Mouse (Mus musculus) neural tube, embryonic 13.5 days (tissue): Measurements from ENCODE around the gene Sdc4. TPM values are rescaled to one million over a fixed set of nuclear protein-coding genes. Genes with fewer than 3 reads are reported as not detected.

Experiments used
- ATAC-seq: fragments of 200-750 bp; cut with Nextera tagmentation; 2 replicates; pipeline ENCODE4 v1.8.0; 2017; ENCODE audit warnings: low read depth, mild to moderate bottlenecking, moderate TSS enrichment, moderate library complexity
- H3K27ac ChIP-seq: fragments of 300-500 bp; sonication (generic); replicated peaks from 2 replicates; pipeline ENCODE4 v1.5.1; 2015; ENCODE audit warnings: moderate library complexity, mild to moderate bottlenecking, inconsistent platforms
- H3K27me3 ChIP-seq: fragments of 300-500 bp; sonication (generic); 2 replicates; pipeline ENCODE4 v1.6.1; 2015; ENCODE audit warnings: mild to moderate bottlenecking, inconsistent platforms
- H3K36me3 ChIP-seq: fragments of 300-500 bp; sonication (generic); 2 replicates; pipeline ENCODE4 v1.6.1; 2015; ENCODE audit warnings: mild to moderate bottlenecking, inconsistent platforms
- H3K4me1 ChIP-seq: fragments of 300-500 bp; sonication (generic); replicated peaks from 2 replicates; pipeline ENCODE4 v1.6.1; 2015; ENCODE audit warnings: inconsistent platforms
- H3K4me2 ChIP-seq: fragments of 300-500 bp; sonication (generic); 2 replicates; pipeline ENCODE4 v1.6.1; 2015; ENCODE audit warnings: inconsistent platforms, mild to moderate bottlenecking, moderate library complexity
- H3K4me3 ChIP-seq: fragments of 300-500 bp; sonication (generic); 2 replicates; pipeline ENCODE4 v1.5.1; 2015; ENCODE audit warnings: mild to moderate bottlenecking, inconsistent platforms
- H3K9ac ChIP-seq: fragments of 300-500 bp; sonication (generic); 2 replicates; pipeline ENCODE4 v1.6.1; 2015; ENCODE audit warnings: moderate library complexity, mild to moderate bottlenecking, inconsistent platforms
- H3K9me3 ChIP-seq: fragments of 300-500 bp; sonication (generic); 2 replicates; pipeline ENCODE4 v1.6.1; 2016; ENCODE audit warnings: inconsistent platforms
- WGBS: fragments of 180-500 bp; shearing (Covaris S2); methylation state at CpG from one replicate; pipeline ENCODE4 v1.1.7; 2015; 5-methylcytosine and 5-hydroxymethylcytosine counted together
- polyA plus RNA-seq: library from polyadenylated mRNA; unstranded; fragments of >200 nt; fragmentation: Nextera tagmentation; extraction: Ambion mirVana; gene quantifications from 2 replicates; pipeline ENCODE4 v1.2.1, GENCODE M21; 2015

The Sdc4 gene
- polyA plus RNA-seq, 1 experiment from 2014 or later, result 9.4 TPM

- no peaks in the 10 kb centered on the region for H3K9me3 ChIP-seq
Measured at GRCm38 (mm10) chr2:164436215-164436913, 7.3 kb downstream of the Sdc4 start.

DNA sequence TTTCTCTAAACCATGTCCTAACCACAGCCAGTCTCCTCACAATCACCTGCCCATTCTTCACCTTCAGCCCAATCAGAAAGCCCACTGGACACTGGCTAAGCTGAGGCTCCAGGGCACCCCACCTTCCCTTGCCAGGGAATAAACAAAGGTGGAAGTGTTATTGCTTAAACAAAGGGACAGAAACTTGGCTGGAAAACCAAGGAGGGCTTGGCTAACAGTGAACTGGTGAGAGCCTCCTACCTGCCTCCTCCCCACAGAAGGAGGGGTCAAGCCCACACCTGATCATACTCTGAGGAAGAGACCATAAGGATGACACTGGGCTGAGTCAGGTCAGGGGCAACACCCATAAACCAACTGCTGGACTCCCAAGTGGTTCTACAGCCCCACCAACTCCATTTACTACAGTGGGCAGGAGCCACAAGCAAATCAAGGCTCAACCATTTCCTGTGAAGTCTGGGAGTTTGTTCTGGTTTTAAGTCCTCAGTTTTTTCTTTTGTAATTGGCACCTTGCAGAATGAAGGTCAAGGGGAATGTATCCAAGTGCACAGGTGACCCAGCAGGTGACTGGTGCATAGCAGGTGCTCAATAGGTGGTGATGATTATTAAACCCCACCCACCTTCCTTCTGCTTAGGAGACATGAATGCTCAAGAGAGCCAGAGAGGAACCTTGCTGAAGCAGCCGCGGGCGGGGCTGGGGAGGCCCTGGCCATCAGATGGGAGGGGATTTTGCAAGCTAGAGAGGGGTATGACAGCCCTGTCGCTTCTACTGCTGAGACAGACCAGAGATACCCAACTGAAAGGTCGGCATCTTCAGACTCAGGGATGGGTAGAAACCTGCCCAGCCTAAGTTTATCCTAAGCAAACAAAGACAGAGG lies 8.2 kb downstream of the Sdc4 start:
- Histone ChIP-seq H3K4me3 (no peak overlapping the region), H3K27ac (no peak overlapping the region), H3K4me2 (no peak overlapping the region), H3K9ac (no peak overlapping the region), H3K4me1 (peaks cover 7% of the 10 kb centered on the region; the same call in 1 of the 2 replicates), H3K36me3 (no peaks in the 10 kb centered on the region), H3K9me3 (no peaks in the 10 kb centered on the region), H3K27me3 (peaks cover 4% of the 10 kb centered on the region; the same call in 1 of the 2 replicates)
- ATAC-seq, result no peak
- WGBS, result 45% methylated on average over 5 of the region's 5 CpGs

More at GRCm38 (mm10) chr2:164436215-164436913, 7.3 kb downstream of the Sdc4 start:
- WGBS, result 27% methylated on average over 8 of the region's 8 CpGs
- no peak for ATAC-seq
- H3K36me3 ChIP-seq, result no peaks in the 10 kb centered on the region
- peaks cover 10% of the 10 kb centered on the region; the same call in 1 of the 2 replicates for H3K4me1 ChIP-seq
- H3K27me3 ChIP-seq, result peaks cover 9% of the 10 kb centered on the region
- H3K4me2 ChIP-seq, result no peak overlapping the region
- no peak overlapping the region for H3K9ac ChIP-seq
- no peak overlapping the region for H3K27ac ChIP-seq
- no peak overlapping the region for H3K4me3 ChIP-seq

- no peak for ATAC-seq
- Histone ChIP-seq H3K9ac (no peak overlapping the region), H3K4me2 (no peak overlapping the region), H3K4me1 (peaks cover 7% of the 10 kb centered on the region; the same call in 1 of the 2 replicates), H3K36me3 (no peaks in the 10 kb centered on the region), H3K27me3 (peaks cover 10% of the 10 kb centered on the region; the same call in 1 of the 2 replicates), H3K4me3 (no peak overlapping the region), H3K27ac (no peak overlapping the region), H3K9me3 (no peaks in the 10 kb centered on the region)
- 65% methylated on average over 3 of the region's 3 CpGs for WGBS
Measured at GRCm38 (mm10) chr2:164434681-164435080, 9.0 kb downstream of the Sdc4 start.

- Histone ChIP-seq H3K4me2 (no peak overlapping the region), H3K9ac (no peak overlapping the region), H3K27ac (no peak overlapping the region), H3K4me1 (peaks cover 7% of the 10 kb centered on the region; the same call in 1 of the 2 replicates), H3K36me3 (no peaks in the 10 kb centered on the region), H3K4me3 (no peak overlapping the region), H3K9me3 (no peaks in the 10 kb centered on the region), H3K27me3 (peaks cover 14% of the 10 kb centered on the region; the same call in 1 of the 2 replicates)
- 90% methylated on average over 9 of the region's 9 CpGs for WGBS
- ATAC-seq, result no peak
Measured at GRCm38 (mm10) chr2:164433278-164433895, 10.3 kb downstream of the Sdc4 start.

DNA sequence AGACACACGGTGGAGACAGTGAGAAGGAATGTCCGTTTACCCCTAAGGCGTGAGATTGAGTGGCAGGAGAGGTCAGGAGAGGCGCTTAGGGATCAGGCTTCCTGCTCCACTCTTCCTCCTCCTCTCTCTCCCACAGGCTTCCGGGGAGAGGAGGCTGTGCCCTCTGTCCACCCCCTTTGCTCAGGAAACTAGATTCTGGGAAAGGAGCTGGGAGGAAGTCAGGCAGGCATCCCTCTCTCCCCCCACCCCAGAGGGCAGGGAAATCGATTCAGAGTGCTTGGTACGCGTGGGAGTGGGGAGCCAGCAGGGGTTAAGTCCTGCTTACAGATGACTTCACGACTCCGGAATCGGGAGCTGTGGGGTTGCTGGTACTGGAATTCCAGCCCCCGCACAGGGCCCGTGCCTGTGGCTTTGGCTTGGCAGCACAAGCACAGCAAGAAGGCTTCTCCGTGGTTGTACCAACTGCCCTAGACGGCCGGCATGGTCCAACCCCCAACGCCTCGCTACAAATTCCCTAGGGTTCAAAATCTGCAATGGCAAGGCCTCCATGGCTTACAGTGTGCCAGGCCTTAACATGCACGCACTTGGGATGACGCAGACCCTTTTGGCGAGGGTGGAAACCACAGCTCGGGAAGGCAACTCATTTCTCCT lies 11.0 kb downstream of the Sdc4 start:
- Histone ChIP-seq H3K27ac (no peak overlapping the region), H3K36me3 (no peaks in the 10 kb centered on the region), H3K4me2 (no peak overlapping the region), H3K27me3 (peaks cover 14% of the 10 kb centered on the region; the same call in 1 of the 2 replicates), H3K9ac (0 out of 2 replicates have a peak overlapping the region, but pooled peaks have one; percentile 17), H3K9me3 (no peaks in the 10 kb centered on the region), H3K4me1 (peaks cover 7% of the 10 kb centered on the region; the same call in 1 of the 2 replicates), H3K4me3 (no peak overlapping the region)
- ATAC-seq, result no peak
- WGBS, result 38% methylated on average over 22 of the region's 22 CpGs

- H3K4me1 ChIP-seq, result peaks cover 7% of the 10 kb centered on the region; the same call in 1 of the 2 replicates
Measured at GRCm38 (mm10) chr2:164431676-164432465, 11.8 kb downstream of the Sdc4 start.

DNA sequence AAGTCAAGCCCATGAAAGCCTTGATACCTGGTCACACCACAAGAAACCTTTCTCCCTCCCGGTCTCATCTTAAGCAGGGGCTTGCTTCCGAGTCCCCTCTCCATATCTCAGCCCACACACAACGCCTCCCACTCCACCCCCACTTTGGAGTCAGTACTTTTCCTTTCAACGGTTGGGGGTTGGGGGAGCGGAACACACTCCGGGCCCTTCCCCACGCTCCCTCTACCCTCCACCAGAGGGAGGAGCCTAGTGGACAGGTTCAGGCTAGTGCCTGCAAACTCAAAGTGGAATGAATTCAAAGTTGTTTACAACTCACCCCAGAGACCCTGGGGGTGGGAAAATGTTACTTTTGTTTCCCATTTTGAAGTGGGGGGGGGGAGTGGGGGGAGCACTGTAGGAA lies 13.0 kb downstream of the Sdc4 start:
- WGBS, result 18% methylated on average over 7 of the region's 7 CpGs
- no peak for ATAC-seq

More at GRCm38 (mm10) chr2:164431676-164432465, 11.8 kb downstream of the Sdc4 start:
- Histone ChIP-seq H3K9me3 (no peaks in the 10 kb centered on the region), H3K27ac (no peak overlapping the region), H3K4me2 (no peak overlapping the region), H3K27me3 (peaks cover 14% of the 10 kb centered on the region; the same call in 1 of the 2 replicates), H3K9ac (no peak overlapping the region), H3K4me3 (no peak overlapping the region), H3K36me3 (no peaks in the 10 kb centered on the region)
- ATAC-seq, result no peak
- WGBS, result 73% methylated on average over 9 of the region's 9 CpGs

DNA sequence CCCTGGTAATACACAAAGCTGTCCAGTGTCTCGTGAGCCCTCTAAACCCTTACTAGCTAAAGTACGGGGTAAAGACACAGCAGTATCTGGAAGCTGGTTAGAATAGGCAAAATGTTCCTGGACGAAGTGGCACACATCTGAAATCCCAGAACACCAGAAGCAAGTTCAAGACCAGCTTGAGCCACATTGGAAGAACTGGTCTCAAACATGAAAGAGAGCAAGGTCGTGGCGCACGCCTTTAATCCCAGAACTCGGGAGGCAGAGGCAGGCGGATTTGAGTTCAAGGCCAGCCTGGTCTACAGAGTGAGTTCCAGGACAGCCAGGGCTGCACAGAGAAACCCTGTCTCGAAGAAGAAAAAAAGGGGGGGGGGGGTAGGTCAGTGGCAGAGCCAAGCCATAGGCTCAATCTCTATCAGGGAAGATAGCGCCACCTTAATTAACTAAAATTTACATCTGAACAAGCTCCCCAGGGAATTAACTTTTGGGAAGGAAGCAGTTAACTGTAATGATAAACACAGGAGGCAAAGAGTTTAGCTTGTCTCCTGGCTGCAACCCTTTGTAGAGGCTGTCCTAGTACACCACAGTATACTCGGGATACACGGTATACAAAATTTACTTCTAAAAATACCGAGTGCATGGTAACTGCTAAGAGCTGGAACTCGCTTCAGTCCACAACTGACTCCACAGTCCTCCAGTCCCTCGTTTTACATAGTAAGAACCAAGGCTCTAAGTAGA lies 13.6 kb downstream of the Sdc4 start:
- no peak overlapping the region for H3K27ac ChIP-seq
- WGBS, result 41% methylated on average over 15 of the region's 15 CpGs
- H3K4me2 ChIP-seq, result no peak overlapping the region
- H3K9ac ChIP-seq, result no peak overlapping the region
- H3K27me3 ChIP-seq, result peaks cover 14% of the 10 kb centered on the region; the same call in 1 of the 2 replicates
- ATAC-seq, result no peak
- H3K9me3 ChIP-seq, result no peaks in the 10 kb centered on the region
- no peak overlapping the region for H3K4me3 ChIP-seq
- H3K36me3 ChIP-seq, result no peaks in the 10 kb centered on the region
- H3K4me1 ChIP-seq, result peaks cover 7% of the 10 kb centered on the region; the same call in 1 of the 2 replicates

More for the DNA sequence above, 13.0 kb downstream of the Sdc4 start:
- no peak overlapping the region for H3K9ac ChIP-seq
- H3K9me3 ChIP-seq, result no peaks in the 10 kb centered on the region
- H3K4me2 ChIP-seq, result no peak overlapping the region
- H3K4me3 ChIP-seq, result no peak overlapping the region
- peaks cover 14% of the 10 kb centered on the region; the same call in 1 of the 2 replicates for H3K27me3 ChIP-seq
- no peak overlapping the region for H3K27ac ChIP-seq
- H3K4me1 ChIP-seq, result peaks cover 7% of the 10 kb centered on the region; the same call in 1 of the 2 replicates
- H3K36me3 ChIP-seq, result no peaks in the 10 kb centered on the region

- H3K36me3 ChIP-seq, result no peaks in the 10 kb centered on the region
- no peak for ATAC-seq
- WGBS, result 32% methylated on average over 5 of the region's 5 CpGs
- peaks cover 14% of the 10 kb centered on the region; the same call in 1 of the 2 replicates for H3K27me3 ChIP-seq
- peaks cover 7% of the 10 kb centered on the region; the same call in 1 of the 2 replicates for H3K4me1 ChIP-seq
- no peak overlapping the region for H3K4me2 ChIP-seq
- no peak overlapping the region for H3K4me3 ChIP-seq
- H3K9me3 ChIP-seq, result no peaks in the 10 kb centered on the region
- no peak overlapping the region for H3K27ac ChIP-seq
- no peak overlapping the region for H3K9ac ChIP-seq
Measured at GRCm38 (mm10) chr2:164428451-164428850, 15.2 kb downstream of the Sdc4 start.

DNA sequence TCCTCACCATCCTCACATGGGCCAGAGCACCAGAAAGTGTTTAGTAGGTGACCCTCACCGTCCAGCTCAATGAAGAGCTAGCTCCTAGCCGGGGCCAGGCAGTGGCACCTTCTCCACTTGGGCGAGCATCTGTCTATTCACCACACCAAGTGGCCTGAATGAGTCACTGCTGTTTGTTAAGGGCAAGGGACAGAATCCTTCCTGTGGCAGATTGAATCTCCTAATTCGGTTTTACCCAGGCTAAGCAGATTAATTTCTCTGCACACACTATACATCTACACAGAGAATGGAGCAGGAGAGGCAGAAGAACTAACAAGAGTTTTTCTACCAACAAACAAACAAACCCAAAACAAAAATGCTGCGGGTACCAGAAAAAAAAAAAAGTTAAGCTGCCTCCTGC lies 16.7 kb downstream of the Sdc4 start:
- no peak for ATAC-seq
- Histone ChIP-seq H3K4me1 (no peaks in the 10 kb centered on the region; the same call in 1 of the 2 replicates), H3K36me3 (no peaks in the 10 kb centered on the region), H3K27ac (no peak overlapping the region), H3K4me3 (no peak overlapping the region), H3K4me2 (no peak overlapping the region), H3K9me3 (no peaks in the 10 kb centered on the region), H3K27me3 (peaks cover 14% of the 10 kb centered on the region; the same call in 1 of the 2 replicates), H3K9ac (no peak overlapping the region)
- 91% methylated on average over 5 of the region's 5 CpGs for WGBS
